Mouse (Mus musculus): ENCODE measurements around the gene Ciao2a. TPM values are rescaled to one million over a fixed set of nuclear protein-coding genes. Genes with fewer than 3 reads are reported as not detected.

Ciao2a gene
- total RNA-seq, 2 experiments from 2014 or later = 204 to 306 TPM

DNA sequence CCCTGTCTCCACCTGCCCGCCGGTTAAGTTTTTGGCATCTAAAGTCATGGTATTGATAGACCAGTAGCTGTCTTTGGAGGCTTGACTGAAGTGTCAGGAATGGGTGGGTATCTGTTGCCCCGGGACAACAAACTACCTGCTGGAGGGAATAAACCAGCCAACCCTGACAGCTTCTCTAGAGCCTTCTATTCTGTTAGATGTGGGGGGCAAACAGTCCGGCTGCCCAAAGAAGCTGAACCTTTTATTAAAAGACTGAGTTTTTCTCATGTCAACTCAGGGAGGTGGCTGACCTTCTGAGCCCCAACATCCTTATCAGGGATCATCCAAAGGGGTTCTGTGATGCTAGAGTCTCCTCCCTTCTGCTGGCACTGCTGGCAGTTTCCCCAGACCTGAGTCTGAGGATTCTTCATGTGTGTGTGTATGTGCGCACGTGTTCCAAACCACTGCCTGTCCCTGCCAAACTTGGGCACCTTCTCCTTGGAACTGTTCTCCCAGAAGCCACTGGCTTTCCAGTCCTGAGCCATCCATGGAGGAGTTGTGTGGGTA, 32.5 kb downstream of the Ciao2a start:
- peak; percentile 33; the same call in 1 of the 2 replicates for ATAC-seq (replicated peaks; ENCODE audit: poor library complexity)

GRCm38 (mm10) chr9:66160155-66160554, 33.7 kb downstream of the Ciao2a start:
- no peak for ATAC-seq (replicated peaks; ENCODE audit: poor library complexity)

DNA sequence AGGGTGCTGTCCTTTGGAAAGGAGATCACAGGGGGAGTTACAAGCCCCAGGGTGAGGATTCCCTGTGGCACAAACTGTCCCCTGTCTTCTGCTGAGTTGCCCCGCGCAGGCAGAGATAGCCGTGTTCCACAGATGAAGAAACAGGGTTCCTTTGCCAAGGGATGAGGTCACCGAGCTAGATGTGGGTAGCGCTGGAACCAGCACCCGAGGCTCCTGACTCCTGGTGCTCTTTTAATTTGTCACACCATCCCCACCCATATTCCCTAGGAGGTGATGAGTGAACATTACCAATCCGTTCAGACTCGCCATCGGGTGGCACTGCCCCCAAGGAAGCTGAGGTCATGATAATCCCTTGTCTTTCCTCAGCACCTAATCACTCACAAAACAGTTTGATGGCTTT, 36.6 kb downstream of the Ciao2a start:
- 0 out of 2 replicates have a peak, but pooled peaks have one; percentile 10 for ATAC-seq (replicated peaks; ENCODE audit: poor library complexity)

DNA sequence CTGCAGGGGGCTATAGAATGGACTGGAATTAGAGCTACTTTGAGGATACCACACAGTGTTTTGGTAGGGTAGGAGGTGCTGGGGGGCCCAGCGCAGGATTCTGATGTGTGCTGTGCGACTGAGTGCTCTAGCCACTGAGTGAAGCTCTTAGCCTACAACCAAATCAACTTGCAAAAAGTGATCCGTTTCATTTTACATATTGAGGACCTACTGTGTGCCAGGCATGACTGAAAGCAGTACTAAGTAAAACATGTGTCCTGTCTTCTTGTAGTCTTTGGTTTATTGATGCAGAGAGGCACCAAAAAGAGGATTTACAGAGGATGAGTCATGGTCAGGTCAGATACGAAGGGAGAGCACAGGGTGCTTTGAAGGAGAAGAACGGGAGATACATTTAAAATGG, 40.8 kb downstream of the Ciao2a start:
- ATAC-seq (replicated peaks; ENCODE audit: poor library complexity) = no peak

GRCm38 (mm10) chr9:66168233-66168632, 41.8 kb downstream of the Ciao2a start:
- ATAC-seq (replicated peaks; ENCODE audit: poor library complexity) = peak; percentile 58

GRCm38 (mm10) chr9:66170506-66170905, 44.1 kb downstream of the Ciao2a start:
- no peak for ATAC-seq (replicated peaks; ENCODE audit: poor library complexity)

DNA sequence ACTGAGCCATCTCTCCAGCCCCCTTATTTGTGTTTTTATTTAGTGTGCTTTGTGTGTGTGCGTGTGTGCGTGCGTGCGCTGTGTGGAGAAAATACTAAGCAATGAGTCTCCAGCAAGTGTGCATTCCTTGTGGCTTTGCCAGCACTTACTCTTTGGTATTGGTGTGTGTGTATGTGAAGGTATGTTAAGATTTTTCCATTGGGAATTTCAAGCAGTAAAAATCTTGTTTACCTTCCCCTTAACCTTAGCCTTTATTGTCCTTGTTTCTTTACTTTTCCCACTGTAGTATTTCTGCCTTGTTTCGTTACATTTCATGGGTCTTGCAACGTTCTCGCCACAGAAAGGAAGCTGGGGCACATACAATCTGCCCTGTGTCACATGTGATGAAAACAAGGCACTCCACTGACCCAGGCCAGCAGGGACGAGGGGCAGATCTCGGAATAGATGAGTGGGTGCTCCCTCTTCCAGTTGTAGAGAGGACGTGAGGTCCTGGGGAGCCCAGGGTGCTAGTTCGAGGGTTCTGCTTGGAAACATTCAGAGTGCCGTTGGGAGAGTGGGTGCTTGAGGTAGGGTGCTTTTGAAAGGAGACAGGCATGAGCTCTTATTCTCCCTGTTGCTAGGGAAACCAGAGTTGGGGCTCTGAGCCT, 45.0 kb downstream of the Ciao2a start:
- ATAC-seq (replicated peaks; ENCODE audit: poor library complexity) = no peak

DNA sequence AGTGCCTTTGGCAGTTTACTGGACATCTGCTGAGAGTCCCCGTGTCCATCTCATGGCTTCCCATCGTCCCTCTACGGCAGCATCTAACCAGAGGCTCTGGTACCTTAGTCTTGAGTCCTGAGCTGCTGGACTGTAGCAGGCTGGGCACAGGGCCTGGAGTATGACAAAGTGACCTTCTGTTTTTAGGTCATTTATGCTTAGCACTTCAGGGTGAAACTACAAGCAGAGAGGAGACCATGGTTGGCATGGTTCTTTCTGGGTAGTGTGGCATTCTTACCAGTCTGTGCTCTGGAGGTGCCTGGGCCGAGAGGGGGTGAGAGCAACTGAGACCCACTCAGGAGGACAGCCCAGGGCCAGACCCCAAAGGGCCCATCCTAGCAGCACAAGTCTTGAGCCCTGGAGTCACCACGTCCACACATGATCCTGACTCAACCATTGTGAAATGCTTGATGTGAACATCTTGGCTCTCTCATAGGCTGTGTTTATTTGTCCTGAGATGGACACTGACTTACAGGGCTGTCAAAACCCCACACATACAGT, 47.0 kb downstream of the Ciao2a start:
- no peak for ATAC-seq (replicated peaks; ENCODE audit: poor library complexity)

- ATAC-seq (replicated peaks; ENCODE audit: poor library complexity) = no peak
Observed at GRCm38 (mm10) chr9:66174985-66175384, 48.6 kb downstream of the Ciao2a start.

DNA sequence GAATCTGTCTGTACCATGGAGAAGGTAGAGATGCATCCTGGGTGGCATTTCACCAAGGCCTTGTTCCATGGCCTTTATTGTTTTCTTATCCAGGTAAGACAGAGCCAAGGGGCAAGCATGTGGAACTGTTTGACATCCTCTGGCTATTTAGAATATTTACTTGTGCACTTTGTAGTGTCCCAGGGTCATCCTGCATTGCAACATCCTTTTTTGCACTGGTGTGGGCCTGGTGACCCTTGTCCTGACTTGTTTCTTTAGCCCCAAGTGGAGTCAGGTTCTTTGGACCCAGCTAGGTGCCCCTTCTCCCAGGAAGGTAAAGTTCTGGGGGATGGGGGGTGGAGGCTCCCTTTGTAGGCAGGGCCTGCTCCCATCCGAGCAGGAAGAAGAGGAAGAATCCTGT, 51.6 kb downstream of the Ciao2a start:
- ATAC-seq (replicated peaks; ENCODE audit: poor library complexity) = no peak

- peak; percentile 65 for ATAC-seq (replicated peaks; ENCODE audit: poor library complexity)
Observed at GRCm38 (mm10) chr9:66179795-66180194, 53.4 kb downstream of the Ciao2a start.

DNA sequence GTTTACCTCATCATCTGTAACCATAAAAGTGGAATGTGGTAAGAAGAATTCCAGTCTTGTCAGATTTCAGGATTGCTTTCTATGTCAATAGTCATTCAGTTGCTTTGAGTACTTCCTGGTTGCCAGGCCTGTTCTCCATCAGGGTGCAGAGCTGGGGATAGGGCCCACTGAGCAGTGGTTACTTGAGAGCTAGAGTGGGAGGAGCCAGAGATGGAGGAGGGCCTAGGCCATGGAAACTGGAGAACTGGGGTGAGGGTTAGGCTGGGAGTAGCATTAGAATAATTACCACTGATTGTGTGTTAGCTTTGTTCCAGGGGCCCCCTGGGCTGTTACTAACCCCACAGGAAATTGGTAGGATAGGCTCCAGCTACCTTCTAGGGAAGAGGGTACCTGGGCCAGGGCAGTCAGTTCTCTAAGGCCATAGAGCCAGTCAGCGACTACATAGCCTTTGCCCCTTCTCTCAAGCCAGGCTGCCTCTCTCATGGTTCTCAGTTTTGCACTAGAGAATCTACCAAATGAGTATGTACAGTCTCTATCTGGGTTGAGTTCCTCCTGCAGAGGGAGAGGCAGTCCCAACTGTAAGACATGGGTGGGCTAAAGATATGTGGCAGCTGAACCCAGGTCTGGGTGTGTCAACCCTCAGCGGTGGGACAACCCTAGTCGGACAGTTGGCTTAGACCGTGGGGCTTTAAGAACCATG, 54.9 kb downstream of the Ciao2a start:
- peak; percentile 39 for ATAC-seq (replicated peaks; ENCODE audit: poor library complexity)

DNA sequence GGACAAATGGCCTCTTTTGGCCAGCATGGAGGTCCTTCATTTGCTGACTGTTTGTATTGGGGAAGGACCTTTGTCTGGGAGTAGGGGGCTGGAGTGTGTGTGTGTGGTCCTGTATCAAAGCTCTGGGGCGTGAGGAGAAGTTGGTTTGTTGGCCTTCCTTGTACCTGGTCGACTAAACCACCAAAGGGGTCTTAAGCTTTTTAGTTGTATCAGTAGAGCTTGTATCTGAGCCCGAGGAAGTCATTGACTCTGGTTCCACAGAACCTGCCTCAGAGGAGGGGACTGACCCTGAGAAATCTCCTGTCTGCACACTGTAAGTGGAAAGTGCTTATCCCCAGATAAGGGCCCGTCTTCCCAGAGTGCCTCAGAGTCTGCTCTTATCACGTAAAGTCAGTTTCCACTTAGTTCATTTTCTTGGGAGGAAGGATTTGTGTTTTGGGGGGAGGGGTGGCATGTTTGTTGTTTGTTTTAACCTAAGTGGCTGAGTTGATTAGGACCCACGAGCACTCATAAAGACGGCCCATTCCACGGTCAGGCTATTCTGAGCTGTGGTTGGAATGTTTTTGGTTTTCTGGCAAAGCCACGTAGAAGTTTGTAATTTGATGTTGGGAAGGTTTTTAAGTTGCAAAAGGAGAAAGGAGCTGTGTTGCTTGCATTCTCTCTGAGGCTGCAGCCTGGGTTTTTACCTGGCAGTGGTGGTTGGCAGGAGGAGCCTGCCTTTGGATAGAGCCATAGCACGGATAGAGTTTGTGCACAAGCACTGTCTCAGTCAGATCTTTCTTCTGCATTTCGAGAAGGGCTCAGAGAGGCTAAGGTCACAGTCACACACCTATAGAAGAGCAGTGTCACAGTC, 55.6 kb downstream of the Ciao2a start:
- peak; percentile 76 for ATAC-seq (replicated peaks; ENCODE audit: poor library complexity)

GRCm38 (mm10) chr9:66182679-66182993, 56.2 kb downstream of the Ciao2a start:
- ATAC-seq (replicated peaks; ENCODE audit: poor library complexity) = no peak

GRCm38 (mm10) chr9:66183023-66183422, 56.6 kb downstream of the Ciao2a start:
- no peak for ATAC-seq (replicated peaks; ENCODE audit: poor library complexity)

DNA sequence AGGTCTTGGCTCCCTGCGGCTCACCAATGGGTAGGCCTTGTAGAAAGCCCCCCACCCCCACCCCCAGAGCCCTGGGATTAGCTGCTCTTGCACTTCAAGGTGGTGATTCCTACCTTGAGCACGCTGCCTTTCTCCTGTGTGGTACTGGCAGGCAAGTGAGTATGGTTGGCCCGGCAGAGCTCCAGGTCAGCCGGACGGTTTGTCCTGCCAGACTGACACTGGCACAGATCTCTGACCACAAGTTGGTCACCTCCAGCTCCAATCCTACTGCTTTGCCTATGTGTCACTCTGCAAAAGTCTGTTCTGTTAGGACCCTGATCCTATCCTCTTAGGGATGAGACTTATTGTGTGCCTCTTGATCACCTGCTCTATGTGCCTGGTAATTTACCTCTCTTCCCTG, 58.2 kb downstream of the Ciao2a start:
- no peak for ATAC-seq (replicated peaks; ENCODE audit: poor library complexity)

- no peak for ATAC-seq (replicated peaks; ENCODE audit: poor library complexity)
Observed at GRCm38 (mm10) chr9:66186426-66186825, 60.0 kb downstream of the Ciao2a start.
